16 mouse cellular contexts compared by ENCODE assay signal in the genomic region with DNA sequence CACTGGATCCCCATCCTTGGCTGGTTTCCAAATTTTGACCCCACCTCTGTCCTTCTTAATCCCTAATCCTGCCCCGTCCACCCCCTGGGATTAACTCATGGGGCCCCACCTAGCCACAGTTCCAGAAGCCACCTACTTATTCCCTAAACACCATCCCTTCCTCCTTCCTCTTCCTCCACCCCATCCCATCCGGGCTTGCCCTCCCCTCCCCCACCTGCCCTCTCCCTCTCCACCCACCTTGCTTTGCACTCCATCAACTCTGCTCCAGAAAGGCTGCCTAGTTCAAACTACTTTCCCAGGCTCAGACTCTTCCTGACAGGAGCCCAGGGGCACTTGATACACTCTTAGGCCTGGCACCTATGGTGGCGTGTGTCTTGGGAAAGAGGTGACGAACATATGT. TPM values are rescaled to one million over a fixed set of nuclear protein-coding genes. Genes with fewer than 3 reads are reported as not detected.
A peak's percentile ranks its signal among the peaks of the same experiment; 100 is the strongest.
DNase-seq lines count a peak whose midpoint lies in the region; ATAC-seq and TF ChIP-seq lines count a peak whose summit lies in the region.
"Had no signal": no experiment of that assay in that cellular context is flagged by ENCODE, and none has a peak within 500 bp of the region (broad histone marks: within the 10 kb centered on the region; RNA-seq: fewer than 3 reads in every experiment).

Klk13 (plus strand) TSS at position 301 of the 400 bp plus-strand sequence.

- no peak for DNase-seq in hindbrain, embryonic 11.5 days (ENCODE audit: low spot score)
- DNase-seq in hindbrain, postnatal 0 days (ENCODE audit: low spot score) = no peak
- no peak for DNase-seq in lung, postnatal 0 days (ENCODE audit: low spot score)
- no peak for DNase-seq in lung, adult 18-20 months
- no peak for DNase-seq in layer of hippocampus, postnatal 25 days (ENCODE audit: extremely low spot score in 1 of 2, low spot score in 1 of 2)
- DNase-seq in cerebellum, adult 11 months = no peak
- DNase-seq: cerebellum, postnatal 10 days; gastrocnemius, postnatal 10 days; right cerebral cortex, postnatal 25 days had no signal

- 63% methylated on average over 4 of the region's 4 CpGs for WGBS in hindbrain, embryonic 11.5 days
- 61% methylated on average over 4 of the region's 4 CpGs for WGBS in hindbrain, postnatal 0 days
- 44% methylated on average over 4 of the region's 4 CpGs for WGBS in lung, postnatal 0 days
- WGBS in embryonic facial prominence, embryonic 15.5 days = 57% methylated on average over 4 of the region's 4 CpGs
- 59% methylated on average over 4 of the region's 4 CpGs for WGBS in stomach, embryonic 14.5 days

- TF ChIP-seq CTCF in hindbrain, postnatal 0 days (IDR thresholded peaks at IDR 0.05; ENCODE audit: low read depth) = no peak
- TF ChIP-seq CTCF in lung, postnatal 0 days (IDR thresholded peaks at IDR 0.05) = no peak

- no peaks in the 10 kb centered on the region for H3K36me3 ChIP-seq in hindbrain, embryonic 11.5 days (ENCODE audit: control insufficient read depth, insufficient read depth, low read length)
- no peaks in the 10 kb centered on the region for H3K36me3 ChIP-seq in hindbrain, postnatal 0 days (ENCODE audit: insufficient read depth, low read length)
- H3K36me3 ChIP-seq in lung, postnatal 0 days (ENCODE audit: insufficient read depth, low read length) = no peaks in the 10 kb centered on the region
- no peaks in the 10 kb centered on the region for H3K36me3 ChIP-seq in embryonic facial prominence, embryonic 15.5 days
- H3K36me3 ChIP-seq in stomach, embryonic 14.5 days (ENCODE audit: control insufficient read depth, insufficient read depth, low read length) = no peaks in the 10 kb centered on the region
- H3K36me3 ChIP-seq: hindbrain, embryonic 15.5 days had no signal

- H3K9me3 ChIP-seq in hindbrain, embryonic 11.5 days (ENCODE audit: control insufficient read depth, low read length) = no peaks in the 10 kb centered on the region
- no peaks in the 10 kb centered on the region for H3K9me3 ChIP-seq in hindbrain, postnatal 0 days (ENCODE audit: low read length)
- H3K9me3 ChIP-seq in lung, postnatal 0 days (ENCODE audit: low read length) = no peaks in the 10 kb centered on the region
- H3K9me3 ChIP-seq in embryonic facial prominence, embryonic 15.5 days (replicated peaks) = no peaks in the 10 kb centered on the region
- H3K9me3 ChIP-seq in stomach, embryonic 14.5 days (ENCODE audit: control insufficient read depth, low read depth, low read length) = no peaks in the 10 kb centered on the region
- H3K9me3 ChIP-seq: hindbrain, embryonic 15.5 days had no signal

- no peak within 1 kb of the TSS for H3K27ac ChIP-seq in hindbrain, embryonic 11.5 days (ENCODE audit: low read depth, low read length)
- H3K27ac ChIP-seq in hindbrain, postnatal 0 days = no peak within 1 kb of the TSS
- no peak within 1 kb of the TSS for H3K27ac ChIP-seq in lung, postnatal 0 days (ENCODE audit: low read length)
- H3K27ac ChIP-seq in embryonic facial prominence, embryonic 15.5 days (replicated peaks) = no peak within 1 kb of the TSS
- no peak within 1 kb of the TSS for H3K27ac ChIP-seq in stomach, embryonic 14.5 days (ENCODE audit: low read length)
- H3K27ac ChIP-seq: hindbrain, embryonic 15.5 days had no signal

- no peak within 1 kb of the TSS for H3K4me3 ChIP-seq in hindbrain, embryonic 11.5 days (ENCODE audit: low read depth, low read length)
- no peak within 1 kb of the TSS for H3K4me3 ChIP-seq in hindbrain, postnatal 0 days (ENCODE audit: low read length)
- H3K4me3 ChIP-seq in lung, postnatal 0 days (ENCODE audit: low read depth, low read length) = no peak within 1 kb of the TSS
- H3K4me3 ChIP-seq in embryonic facial prominence, embryonic 15.5 days (replicated peaks) = peak within 1 kb of the TSS; percentile 19
- no peak within 1 kb of the TSS for H3K4me3 ChIP-seq in stomach, embryonic 14.5 days (ENCODE audit: low read depth, low read length)
- H3K4me3 ChIP-seq: hindbrain, embryonic 15.5 days had no signal

- ATAC-seq in hindbrain, embryonic 11.5 days (ENCODE audit: low FRiP score) = no peak
- ATAC-seq in hindbrain, postnatal 0 days = no peak
- no peak for ATAC-seq in lung, postnatal 0 days
- no peak for ATAC-seq in embryonic facial prominence, embryonic 15.5 days (ENCODE audit: insufficient number of reproducible peaks, low FRiP score, low TSS enrichment, low read depth)
- no peak for ATAC-seq in stomach, embryonic 14.5 days (ENCODE audit: insufficient number of reproducible peaks, insufficient read depth, low FRiP score, low read depth)

- no peak for TF ChIP-seq EP300 in lung, postnatal 0 days (IDR thresholded peaks at IDR 0.05)

- H3K4me1 ChIP-seq in hindbrain, embryonic 11.5 days (replicated peaks; ENCODE audit: control insufficient read depth, insufficient read depth, low read length) = no peaks in the 10 kb centered on the region; the same call in 1 of the 2 replicates
- H3K4me1 ChIP-seq in hindbrain, postnatal 0 days (ENCODE audit: insufficient read depth, low read length) = no peaks in the 10 kb centered on the region
- no peaks in the 10 kb centered on the region; the same call in none of the 2 replicates for H3K4me1 ChIP-seq in lung, postnatal 0 days (ENCODE audit: insufficient read depth, low read depth, low read length)
- H3K4me1 ChIP-seq in embryonic facial prominence, embryonic 15.5 days = peaks cover 13% of the 10 kb centered on the region
- H3K4me1 ChIP-seq in stomach, embryonic 14.5 days (ENCODE audit: control insufficient read depth, insufficient read depth, low read length) = peaks cover 6% of the 10 kb centered on the region; the same call in 1 of the 2 replicates
- H3K4me1 ChIP-seq: hindbrain, embryonic 15.5 days had no signal

- no peaks in the 10 kb centered on the region; the same call in 1 of the 2 replicates for H3K27me3 ChIP-seq in hindbrain, embryonic 11.5 days (ENCODE audit: control insufficient read depth, insufficient read depth, low read length)
- H3K27me3 ChIP-seq in hindbrain, postnatal 0 days (ENCODE audit: insufficient read depth, low read length) = no peaks in the 10 kb centered on the region
- no peaks in the 10 kb centered on the region for H3K27me3 ChIP-seq in lung, postnatal 0 days (replicated peaks; ENCODE audit: insufficient read depth, low read length)
- H3K27me3 ChIP-seq in embryonic facial prominence, embryonic 15.5 days = no peaks in the 10 kb centered on the region
- 0 out of 2 replicates have a peak, but pooled peaks cover 5% of the 10 kb centered on the region for H3K27me3 ChIP-seq in stomach, embryonic 14.5 days (ENCODE audit: control insufficient read depth, insufficient read depth, low read length)
- H3K27me3 ChIP-seq: hindbrain, embryonic 15.5 days had no signal

- no peak within 1 kb of the TSS for H3K9ac ChIP-seq in hindbrain, embryonic 11.5 days (ENCODE audit: low read depth, low read length)
- H3K9ac ChIP-seq in hindbrain, postnatal 0 days (replicated peaks; ENCODE audit: low read length) = no peak within 1 kb of the TSS
- H3K9ac ChIP-seq in lung, postnatal 0 days (replicated peaks; ENCODE audit: low read depth) = no peak within 1 kb of the TSS
- no peak within 1 kb of the TSS for H3K9ac ChIP-seq in embryonic facial prominence, embryonic 15.5 days
- H3K9ac ChIP-seq in stomach, embryonic 14.5 days (replicated peaks; ENCODE audit: low read depth, low read length) = no peak within 1 kb of the TSS
- H3K9ac ChIP-seq: hindbrain, embryonic 15.5 days had no signal

- peak within 1 kb of the TSS; percentile 21; the same call in 1 of the 2 replicates for H3K4me2 ChIP-seq in hindbrain, embryonic 11.5 days (replicated peaks; ENCODE audit: low read depth, low read length)
- no peak within 1 kb of the TSS for H3K4me2 ChIP-seq in hindbrain, postnatal 0 days (ENCODE audit: low read depth, low read length)
- H3K4me2 ChIP-seq in lung, postnatal 0 days (replicated peaks; ENCODE audit: low read depth, low read length) = peak within 1 kb of the TSS; percentile 33; the same call in 1 of the 2 replicates
- peak within 1 kb of the TSS; percentile 34 for H3K4me2 ChIP-seq in embryonic facial prominence, embryonic 15.5 days (replicated peaks)
- peak within 1 kb of the TSS; percentile 16; the same call in 1 of the 2 replicates for H3K4me2 ChIP-seq in stomach, embryonic 14.5 days (replicated peaks; ENCODE audit: low read depth, low read length)
- H3K4me2 ChIP-seq: hindbrain, embryonic 15.5 days had no signal

RNA-seq across cellular contexts. Expression of gene Klk13, which starts in this region (rescaled TPM):
- polyA plus RNA-seq in hindbrain, embryonic 11.5 days (2014; fragmentation: Nextera tagmentation; extraction: Ambion mirVana) = 0.13 TPM in 1 of 2 replicates, not detected in the other
- not detected in 2 replicates for total RNA-seq in hindbrain, postnatal 0 days (2014; rRNA removed)
- polyA plus RNA-seq in hindbrain, postnatal 0 days (2015; fragmentation: Nextera tagmentation; extraction: Ambion mirVana) = 0.10 and 0.32 TPM in 2 replicates
- polyA plus RNA-seq in lung, postnatal 0 days (2015; fragmentation: Nextera tagmentation; extraction: Ambion mirVana) = 4.8 and 6.3 TPM in 2 replicates
- polyA plus RNA-seq in embryonic facial prominence, embryonic 15.5 days (2015; fragmentation: Nextera tagmentation; extraction: Ambion mirVana) = 18.3 and 18.5 TPM in 2 replicates
- 1.6 and 1.8 TPM in 2 replicates for polyA plus RNA-seq in stomach, embryonic 14.5 days (2014; fragmentation: Nextera tagmentation; extraction: Ambion mirVana)
- total RNA-seq in layer of hippocampus, postnatal 25 days (2021) = not detected
- total RNA-seq: gastrocnemius, postnatal 10 days; layer of hippocampus, adult 18-20 months; left cerebral cortex, postnatal 25 days; megakaryocyte-erythroid progenitor cell, adult 5-6 weeks; neutrophil, adult 5-6 weeks had no signal
